Mouse (Mus musculus) limb, embryonic 11.5 days (tissue): ENCODE measurements around the gene Plxnc1. TPM values are rescaled to one million over a fixed set of nuclear protein-coding genes. Genes with fewer than 3 reads are reported as not detected.

Experiments used
- ATAC-seq: fragments of 200-750 bp; cut with Nextera tagmentation; 2 replicates; pipeline ENCODE4 v1.8.0; 2017; ENCODE audit warnings: low read depth; ENCODE audit not compliant: insufficient number of reproducible peaks, low FRiP score, low TSS enrichment
- DNase-seq: peaks from one replicate; pipeline ENCODE4 v3.0.0-alpha.2; 2015; ENCODE audit warnings: low spot score
- H3K27ac ChIP-seq: fragments of 300-500 bp; sonication (generic); replicated peaks from 2 replicates; pipeline ENCODE4 v1.5.1; 2014; ENCODE audit warnings: low read depth, mild to moderate bottlenecking, low read length
- H3K27me3 ChIP-seq: fragments of 300-500 bp; sonication (generic); 2 replicates; pipeline ENCODE4 v1.6.1; 2014; ENCODE audit warnings: mild to moderate bottlenecking, low read length, mixed read lengths; ENCODE audit not compliant: control insufficient read depth, insufficient read depth
- H3K36me3 ChIP-seq: fragments of 300-500 bp; sonication (generic); 2 replicates; pipeline ENCODE4 v1.6.1; 2014; ENCODE audit warnings: mild to moderate bottlenecking, low read length, moderate library complexity, mixed read lengths; ENCODE audit not compliant: control insufficient read depth, insufficient read depth
- H3K4me1 ChIP-seq: fragments of 300-500 bp; sonication (generic); 2 replicates; pipeline ENCODE4 v1.6.1; 2014; ENCODE audit warnings: low read length, mixed read lengths; ENCODE audit not compliant: control insufficient read depth, insufficient read depth
- H3K4me2 ChIP-seq: fragments of 300-500 bp; sonication (generic); 2 replicates; pipeline ENCODE4 v1.6.1; 2014; ENCODE audit warnings: low read depth, mild to moderate bottlenecking, moderate library complexity; ENCODE audit not compliant: severe bottlenecking
- H3K4me3 ChIP-seq: fragments of 300-500 bp; sonication (generic); 2 replicates; pipeline ENCODE4 v1.5.1; 2014; ENCODE audit warnings: low read depth, low read length
- H3K9ac ChIP-seq: fragments of 300-500 bp; sonication (generic); 2 replicates; pipeline ENCODE4 v1.6.1; 2014; ENCODE audit warnings: mild to moderate bottlenecking, low read length
- H3K9me3 ChIP-seq: fragments of 300-500 bp; sonication (generic); 2 replicates; pipeline ENCODE4 v1.6.1; 2016; ENCODE audit warnings: low read length; ENCODE audit not compliant: control insufficient read depth
- WGBS: fragments of 180-500 bp; shearing (Covaris S2); extraction: QIAGEN DNeasy Blood & Tissue Kit; methylation state at CpG from one replicate; pipeline ENCODE4 v1.1.7; 2014; 5-methylcytosine and 5-hydroxymethylcytosine counted together
- polyA plus RNA-seq: library from polyadenylated mRNA; unstranded; fragments of >200 nt; fragmentation: Nextera tagmentation; extraction: Ambion mirVana; gene quantifications from 2 replicates; pipeline ENCODE4 v1.2.1, GENCODE M21; 2014

The Plxnc1 gene
- polyA plus RNA-seq, 1 experiment from 2014 or later: 0.81 TPM

- H3K36me3 ChIP-seq: no peaks in the 10 kb centered on the region
- no peak for DNase-seq
- no peak overlapping the region for H3K9ac ChIP-seq
- no peaks in the 10 kb centered on the region for H3K27me3 ChIP-seq
- H3K4me3 ChIP-seq: no peak overlapping the region
- 90% methylated on average over 6 of the region's 6 CpGs for WGBS
- no peaks in the 10 kb centered on the region for H3K4me1 ChIP-seq
- H3K27ac ChIP-seq: no peak overlapping the region
- no peak overlapping the region for H3K4me2 ChIP-seq
- no peaks in the 10 kb centered on the region for H3K9me3 ChIP-seq
- no peak for ATAC-seq
Observed at GRCm38 (mm10) chr10:94915746-94916145, 28.9 kb downstream of the Plxnc1 start.

DNA sequence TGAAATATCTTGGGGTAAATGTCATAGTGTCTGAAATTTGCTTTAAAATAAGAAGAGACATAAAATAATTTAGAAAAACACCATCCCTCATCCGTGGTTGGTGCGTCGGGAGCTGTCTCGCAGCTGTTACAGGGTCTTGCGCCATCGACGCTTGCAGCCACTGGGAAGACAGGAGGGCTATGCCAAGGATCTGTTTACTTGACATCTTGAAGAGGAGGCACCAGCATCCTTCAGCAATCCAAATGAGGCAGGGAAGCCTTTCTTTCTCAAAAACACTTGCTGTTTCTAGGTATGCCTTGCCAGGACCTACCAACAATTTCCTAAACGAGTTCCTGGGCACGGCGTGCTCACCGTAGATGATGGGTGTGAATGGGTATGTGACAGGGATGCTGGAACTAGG lies 30.6 kb downstream of the Plxnc1 start:
- WGBS: 94% methylated on average over 11 of the region's 11 CpGs
- H3K4me3 ChIP-seq: no peak overlapping the region
- DNase-seq: no peak

DNA sequence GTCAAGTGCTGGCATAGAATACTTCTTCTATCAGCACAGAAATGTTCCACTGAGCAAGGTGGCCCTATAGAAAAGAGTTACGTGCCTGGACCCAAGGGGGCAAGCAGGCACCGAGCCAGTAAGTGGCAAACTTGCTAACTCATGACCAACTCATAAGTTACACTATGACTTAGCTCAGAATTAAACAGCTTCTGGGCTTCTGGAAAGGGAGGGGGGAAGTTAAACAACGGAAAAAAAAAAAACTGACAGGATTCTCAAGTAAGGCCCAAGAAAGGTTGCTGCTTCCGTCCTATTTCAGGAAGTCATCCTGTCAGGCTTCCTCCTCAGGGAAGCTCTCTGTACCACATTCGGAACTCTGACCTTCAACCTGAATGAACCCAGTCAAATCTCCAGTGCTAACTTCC lies 31.3 kb downstream of the Plxnc1 start:
- no peaks in the 10 kb centered on the region for H3K9me3 ChIP-seq
- no peak overlapping the region for H3K4me2 ChIP-seq
- no peaks in the 10 kb centered on the region for H3K36me3 ChIP-seq
- ATAC-seq: no peak
- WGBS: 84% methylated on average over 5 of the region's 5 CpGs
- H3K4me1 ChIP-seq: no peaks in the 10 kb centered on the region
- H3K9ac ChIP-seq: no peak overlapping the region
- no peak overlapping the region for H3K27ac ChIP-seq
- H3K27me3 ChIP-seq: no peaks in the 10 kb centered on the region
- no peak for DNase-seq
- no peak overlapping the region for H3K4me3 ChIP-seq

More for the DNA sequence above, 30.6 kb downstream of the Plxnc1 start:
- no peaks in the 10 kb centered on the region for H3K36me3 ChIP-seq
- H3K4me1 ChIP-seq: no peaks in the 10 kb centered on the region
- H3K9ac ChIP-seq: no peak overlapping the region
- H3K9me3 ChIP-seq: no peaks in the 10 kb centered on the region
- H3K27ac ChIP-seq: no peak overlapping the region
- H3K4me2 ChIP-seq: no peak overlapping the region
- H3K27me3 ChIP-seq: no peaks in the 10 kb centered on the region
- ATAC-seq: no peak

DNA sequence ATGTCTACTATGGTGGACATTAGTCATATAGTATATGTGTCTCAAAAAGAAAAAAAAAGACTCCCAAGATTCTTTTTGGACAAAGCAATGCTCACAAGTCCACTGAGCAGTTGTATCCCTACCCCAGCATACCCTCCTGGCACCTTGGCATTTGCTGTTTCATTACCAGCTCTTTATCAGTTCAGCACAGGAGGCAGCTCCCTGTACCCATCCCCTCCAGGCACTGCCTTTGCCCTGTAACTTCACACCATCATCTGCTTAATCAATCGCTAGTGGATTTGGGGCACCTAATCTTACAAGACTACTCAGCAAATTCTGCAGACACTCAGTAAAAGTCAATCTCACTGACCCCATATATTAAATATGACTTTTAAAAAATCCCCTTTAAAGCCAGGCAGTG lies 32.1 kb downstream of the Plxnc1 start:
- Histone ChIP-seq H3K9ac (no peak overlapping the region), H3K27ac (no peak overlapping the region), H3K36me3 (no peaks in the 10 kb centered on the region), H3K4me2 (no peak overlapping the region), H3K9me3 (no peaks in the 10 kb centered on the region), H3K4me1 (no peaks in the 10 kb centered on the region), H3K27me3 (no peaks in the 10 kb centered on the region), H3K4me3 (no peak overlapping the region)
- DNase-seq: no peak
- 97% methylated on average over 1 of the region's 1 CpGs for WGBS
- no peak for ATAC-seq

DNA sequence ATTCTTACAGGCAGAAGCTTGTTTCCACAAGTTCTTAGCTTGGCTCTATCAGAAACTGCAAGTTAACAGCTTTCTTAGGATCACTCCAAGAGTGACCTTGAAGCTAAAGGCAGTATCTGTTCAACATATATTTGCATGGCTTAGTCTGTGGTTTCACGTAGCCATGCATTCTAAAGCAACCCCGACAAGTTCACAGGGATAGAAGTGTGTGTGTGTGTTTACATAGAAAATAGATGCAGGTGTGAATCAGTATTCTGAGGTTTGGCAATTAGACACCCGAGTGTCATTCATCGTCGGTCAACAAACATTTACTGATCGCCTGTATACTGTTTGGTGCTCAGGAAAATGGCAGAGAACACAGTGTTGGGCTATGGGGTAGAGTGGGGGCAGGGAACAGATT lies 33.5 kb downstream of the Plxnc1 start:
- H3K4me3 ChIP-seq: no peak overlapping the region
- H3K36me3 ChIP-seq: no peaks in the 10 kb centered on the region
- H3K27me3 ChIP-seq: no peaks in the 10 kb centered on the region
- no peak for DNase-seq
- H3K9ac ChIP-seq: no peak overlapping the region
- 0 out of 2 replicates have a peak, but pooled peaks cover 4% of the 10 kb centered on the region for H3K4me1 ChIP-seq
- ATAC-seq: no peak
- H3K9me3 ChIP-seq: no peaks in the 10 kb centered on the region
- H3K27ac ChIP-seq: no peak overlapping the region
- WGBS: 93% methylated on average over 6 of the region's 6 CpGs
- no peak overlapping the region for H3K4me2 ChIP-seq

DNA sequence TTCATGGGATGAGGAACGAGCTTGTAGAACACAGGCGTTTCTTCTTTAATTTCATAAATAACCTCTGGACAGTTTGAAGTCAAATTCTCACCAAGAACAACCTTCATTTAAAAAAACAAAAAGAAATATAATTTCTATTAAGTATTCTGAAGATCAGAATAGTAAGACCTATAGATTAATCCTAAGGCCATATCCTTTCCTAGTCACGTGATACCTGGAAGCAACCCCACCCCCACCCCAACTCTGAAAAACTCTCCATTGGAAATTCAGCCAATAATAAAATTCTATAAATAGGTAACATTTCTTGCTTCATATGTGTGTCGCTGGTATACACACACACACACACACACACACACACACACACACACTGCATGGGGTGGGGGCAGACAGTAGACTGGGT lies 34.1 kb downstream of the Plxnc1 start:
- no peaks in the 10 kb centered on the region for H3K9me3 ChIP-seq
- H3K4me1 ChIP-seq: 0 out of 2 replicates have a peak, but pooled peaks cover 6% of the 10 kb centered on the region
- no peaks in the 10 kb centered on the region for H3K27me3 ChIP-seq
- H3K4me3 ChIP-seq: no peak overlapping the region
- H3K36me3 ChIP-seq: no peaks in the 10 kb centered on the region
- 92% methylated on average over 4 of the region's 4 CpGs for WGBS
- H3K9ac ChIP-seq: no peak overlapping the region
- no peak overlapping the region for H3K27ac ChIP-seq
- ATAC-seq (no peak), DNase-seq (no peak)
- H3K4me2 ChIP-seq: no peak overlapping the region

DNA sequence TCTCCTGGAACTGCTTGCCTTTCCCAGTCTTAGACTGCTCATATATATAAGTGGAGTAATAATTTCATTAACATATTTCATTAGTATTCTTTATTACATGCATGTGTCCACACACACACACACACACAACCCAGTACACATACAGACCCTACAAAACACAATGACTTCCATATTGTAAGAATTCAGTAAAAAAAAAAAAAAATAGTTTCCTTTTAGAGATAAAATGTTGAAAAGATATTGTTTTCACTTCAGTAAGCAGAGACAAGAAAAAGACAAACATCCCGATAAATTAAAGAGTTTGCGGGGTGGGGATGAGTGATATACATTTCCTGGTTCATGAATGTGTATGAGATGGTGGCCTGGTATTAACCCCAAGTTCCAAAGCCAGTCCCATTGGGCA lies 34.8 kb downstream of the Plxnc1 start:
- Histone ChIP-seq H3K4me2 (no peak overlapping the region), H3K9ac (no peak overlapping the region), H3K4me1 (0 out of 2 replicates have a peak, but pooled peaks cover 6% of the 10 kb centered on the region), H3K27me3 (no peaks in the 10 kb centered on the region), H3K4me3 (no peak overlapping the region), H3K27ac (no peak overlapping the region), H3K9me3 (no peaks in the 10 kb centered on the region), H3K36me3 (no peaks in the 10 kb centered on the region)
- 94% methylated on average over 2 of the region's 2 CpGs for WGBS
- ATAC-seq (no peak), DNase-seq (no peak)

GRCm38 (mm10) chr10:94908976-94909717 lies 35.5 kb downstream of the Plxnc1 start:
- no peak overlapping the region for H3K27ac ChIP-seq
- DNase-seq (no peak), ATAC-seq (no peak)
- H3K4me3 ChIP-seq: no peak overlapping the region
- no peaks in the 10 kb centered on the region for H3K27me3 ChIP-seq
- H3K4me2 ChIP-seq: no peak overlapping the region
- H3K9me3 ChIP-seq: no peaks in the 10 kb centered on the region
- H3K4me1 ChIP-seq: 0 out of 2 replicates have a peak, but pooled peaks cover 6% of the 10 kb centered on the region
- H3K36me3 ChIP-seq: no peaks in the 10 kb centered on the region
- no peak overlapping the region for H3K9ac ChIP-seq
- WGBS: 92% methylated on average over 11 of the region's 11 CpGs
